ENCODE assay signal across 9 mouse cellular contexts in genomic region chr8:83609086-83609485, GRCm38 (mm10). TPM values are rescaled to one million over a fixed set of nuclear protein-coding genes. Genes with fewer than 3 reads are reported as not detected.
DNase-seq lines count a peak whose midpoint lies in the region; ATAC-seq lines count a peak whose summit lies in the region.
"Had no signal": no experiment of that assay in that cellular context is flagged by ENCODE, and none has a peak within 500 bp of the region (broad histone marks: within the 10 kb centered on the region; RNA-seq: fewer than 3 reads in every experiment).

No protein-coding gene starts in this region.

- peak overlapping the region; percentile 80 for H3K9ac ChIP-seq in heart, embryonic 15.5 days
- H3K9ac ChIP-seq in hindbrain, embryonic 11.5 days (ENCODE audit: low read depth, low read length): peak overlapping the region; percentile 86
- peak overlapping the region; percentile 89 for H3K9ac ChIP-seq in midbrain, embryonic 13.5 days (replicated peaks)

- DNase-seq in heart, adult 8-10 months (ENCODE audit: low spot score): no peak
- DNase-seq in adipocyte (ENCODE audit: low spot score): peak; percentile 39
- DNase-seq in hindbrain, embryonic 11.5 days (ENCODE audit: low spot score): peak; percentile 17
- no peak for DNase-seq in left cerebral cortex, postnatal 14 days (ENCODE audit: low spot score in 2 of 2)
- DNase-seq in adrenal gland, postnatal 36 days: no peak
- no peak for DNase-seq in cerebellum, postnatal 4 days (ENCODE audit: low spot score in 2 of 2)

- ATAC-seq in heart, embryonic 15.5 days (replicated peaks; ENCODE audit: insufficient number of reproducible peaks, insufficient read depth, low FRiP score, low read depth): no peak
- no peak for ATAC-seq in hindbrain, embryonic 11.5 days (ENCODE audit: low FRiP score)
- ATAC-seq in midbrain, embryonic 13.5 days: no peak

- H3K4me3 ChIP-seq in heart, embryonic 15.5 days: peak overlapping the region; percentile 71
- peak overlapping the region; percentile 83 for H3K4me3 ChIP-seq in hindbrain, embryonic 11.5 days (ENCODE audit: low read depth, low read length)
- H3K4me3 ChIP-seq in midbrain, embryonic 13.5 days (replicated peaks): peak overlapping the region; percentile 80

- H3K4me2 ChIP-seq in heart, embryonic 15.5 days: peak overlapping the region; percentile 74
- H3K4me2 ChIP-seq in hindbrain, embryonic 11.5 days (replicated peaks; ENCODE audit: low read depth, low read length): peak overlapping the region; percentile 87
- peak overlapping the region; percentile 92 for H3K4me2 ChIP-seq in midbrain, embryonic 13.5 days (replicated peaks)

- no peaks in the 10 kb centered on the region for H3K27me3 ChIP-seq in heart, embryonic 15.5 days
- no peaks in the 10 kb centered on the region for H3K27me3 ChIP-seq in hindbrain, embryonic 11.5 days (ENCODE audit: control insufficient read depth, insufficient read depth, low read length)
- H3K27me3 ChIP-seq in midbrain, embryonic 13.5 days: no peaks in the 10 kb centered on the region
- H3K27me3 ChIP-seq: Patski had no signal

- peaks cover 33% of the 10 kb centered on the region for H3K36me3 ChIP-seq in heart, embryonic 15.5 days
- H3K36me3 ChIP-seq in hindbrain, embryonic 11.5 days (ENCODE audit: control insufficient read depth, insufficient read depth, low read length): peaks cover 14% of the 10 kb centered on the region
- H3K36me3 ChIP-seq in midbrain, embryonic 13.5 days: peaks cover 41% of the 10 kb centered on the region

- intact Hi-C loops in left cerebral cortex, postnatal 14 days (cut with DNase I): no loop called here

- 22% methylated on average over 9 of the region's 9 CpGs for WGBS in heart, embryonic 15.5 days
- WGBS in hindbrain, embryonic 11.5 days: 41% methylated on average over 9 of the region's 9 CpGs
- WGBS in midbrain, embryonic 13.5 days: 38% methylated on average over 9 of the region's 9 CpGs

- no peaks in the 10 kb centered on the region for H3K9me3 ChIP-seq in heart, embryonic 15.5 days (replicated peaks)
- H3K9me3 ChIP-seq in hindbrain, embryonic 11.5 days (ENCODE audit: control insufficient read depth, low read length): no peaks in the 10 kb centered on the region
- H3K9me3 ChIP-seq in midbrain, embryonic 13.5 days: no peaks in the 10 kb centered on the region

- H3K4me1 ChIP-seq in heart, embryonic 15.5 days (replicated peaks): peaks cover 26% of the 10 kb centered on the region
- H3K4me1 ChIP-seq in hindbrain, embryonic 11.5 days (replicated peaks; ENCODE audit: control insufficient read depth, insufficient read depth, low read length): peaks cover 7% of the 10 kb centered on the region
- H3K4me1 ChIP-seq in midbrain, embryonic 13.5 days (replicated peaks): peaks cover 31% of the 10 kb centered on the region

- H3K27ac ChIP-seq in heart, embryonic 15.5 days: peak overlapping the region; percentile 97
- H3K27ac ChIP-seq in hindbrain, embryonic 11.5 days (ENCODE audit: low read depth, low read length): peak overlapping the region; percentile 94; the same call in 1 of the 2 replicates
- H3K27ac ChIP-seq in midbrain, embryonic 13.5 days: peak overlapping the region; percentile 97

RNA-seq across cellular contexts. Expression of gene Dnajb1, which starts 1.1 kb away (rescaled TPM):
- polyA plus RNA-seq in heart, embryonic 15.5 days (2015; fragmentation: Nextera tagmentation; extraction: Ambion mirVana): 36.7 and 47.2 TPM in 2 replicates
- 10 to 100 TPM; 11.0 to 14.2 (median 12.6) TPM for total RNA-seq in heart, adult 8-10 months (2022)
- polyA plus RNA-seq in hindbrain, embryonic 11.5 days (2014; fragmentation: Nextera tagmentation; extraction: Ambion mirVana): 66.1 and 66.7 TPM in 2 replicates
- polyA plus RNA-seq in midbrain, embryonic 13.5 days (2015; fragmentation: Nextera tagmentation; extraction: Ambion mirVana): 56.6 and 61.5 TPM in 2 replicates
- total RNA-seq in left cerebral cortex, postnatal 14 days (2021): 10 to 100 TPM; 38.4 to 40.0 TPM
- total RNA-seq in adrenal gland, postnatal 36 days (2021): 10 to 100 TPM; 38.5 to 57.2 TPM

RNA-seq across cellular contexts. Expression of gene Tecr, which starts 1.3 kb away (rescaled TPM):
- polyA plus RNA-seq in heart, embryonic 15.5 days (2015; fragmentation: Nextera tagmentation; extraction: Ambion mirVana): 349 and 431 TPM in 2 replicates
- total RNA-seq in heart, adult 8-10 months (2022): 100 to 1,000 TPM; 539 to 688 (median 589) TPM
- polyA plus RNA-seq in hindbrain, embryonic 11.5 days (2014; fragmentation: Nextera tagmentation; extraction: Ambion mirVana): 732 and 754 TPM in 2 replicates
- 820 and 847 TPM in 2 replicates for polyA plus RNA-seq in midbrain, embryonic 13.5 days (2015; fragmentation: Nextera tagmentation; extraction: Ambion mirVana)
- total RNA-seq in left cerebral cortex, postnatal 14 days (2021): 100 to 1,000 TPM; 587 to 600 TPM
- 100 to 1,000 TPM; 450 to 470 TPM for total RNA-seq in adrenal gland, postnatal 36 days (2021)

RNA-seq across cellular contexts. Expression of gene Ndufb7, which starts 42.6 kb away (rescaled TPM):
- 537 and 672 TPM in 2 replicates for polyA plus RNA-seq in heart, embryonic 15.5 days (2015; fragmentation: Nextera tagmentation; extraction: Ambion mirVana)
- 100 to 1,000 TPM; 561 to 765 (median 683) TPM for total RNA-seq in heart, adult 8-10 months (2022)
- 358 and 366 TPM in 2 replicates for polyA plus RNA-seq in hindbrain, embryonic 11.5 days (2014; fragmentation: Nextera tagmentation; extraction: Ambion mirVana)
- polyA plus RNA-seq in midbrain, embryonic 13.5 days (2015; fragmentation: Nextera tagmentation; extraction: Ambion mirVana): 380 and 382 TPM in 2 replicates
- total RNA-seq in left cerebral cortex, postnatal 14 days (2021): 100 to 1,000 TPM; 141 to 147 TPM
- 100 to 1,000 TPM; 218 to 228 TPM for total RNA-seq in adrenal gland, postnatal 36 days (2021)

RNA-seq across cellular contexts. Expression of gene Gipc1, which starts 43.4 kb away (rescaled TPM):
- polyA plus RNA-seq in heart, embryonic 15.5 days (2015; fragmentation: Nextera tagmentation; extraction: Ambion mirVana): 127 and 141 TPM in 2 replicates
- total RNA-seq in heart, adult 8-10 months (2022): 10 to 100 TPM; 21.4 to 25.1 (median 23.3) TPM
- polyA plus RNA-seq in hindbrain, embryonic 11.5 days (2014; fragmentation: Nextera tagmentation; extraction: Ambion mirVana): 176 and 182 TPM in 2 replicates
- polyA plus RNA-seq in midbrain, embryonic 13.5 days (2015; fragmentation: Nextera tagmentation; extraction: Ambion mirVana): 164 and 172 TPM in 2 replicates
- total RNA-seq in left cerebral cortex, postnatal 14 days (2021): 100 to 1,000 TPM; 104 to 109 TPM
- total RNA-seq in adrenal gland, postnatal 36 days (2021): 10 to 100 TPM; 37.8 to 44.0 TPM

RNA-seq across cellular contexts. Expression of gene Ptger1, which starts 57.4 kb away (rescaled TPM):
- 0.45 and 0.84 TPM in 2 replicates for polyA plus RNA-seq in heart, embryonic 15.5 days (2015; fragmentation: Nextera tagmentation; extraction: Ambion mirVana)
- total RNA-seq in heart, adult 8-10 months (2022): under 1 TPM; 0.17 to 0.57 (median 0.26) TPM
- polyA plus RNA-seq in hindbrain, embryonic 11.5 days (2014; fragmentation: Nextera tagmentation; extraction: Ambion mirVana): 0.49 and 1.0 TPM in 2 replicates
- polyA plus RNA-seq in midbrain, embryonic 13.5 days (2015; fragmentation: Nextera tagmentation; extraction: Ambion mirVana): 0.75 and 0.81 TPM in 2 replicates
- 1 to 10 TPM; 1.4 to 1.5 TPM for total RNA-seq in left cerebral cortex, postnatal 14 days (2021)
- 1 to 10 TPM in 1 of 2 experiments, under 1 TPM in 1; 0.63 to 2.2 TPM for total RNA-seq in adrenal gland, postnatal 36 days (2021)

Comparison
In these comparisons a context has a peak if more than half of its experiments do, and no peak if none do; other contexts are left out.
1. DNase-seq: peak in adipocyte (single experiment) and hindbrain, embryonic 11.5 days (single experiment); none in heart, adult 8-10 months (single experiment), left cerebral cortex, postnatal 14 days (0 of 2), adrenal gland, postnatal 36 days (0 of 2) and cerebellum, postnatal 4 days (0 of 2).
2. Peak in every context shown above with its lines, with median percentiles within 50 percentile points of each other: H3K27ac ChIP-seq, H3K4me2 ChIP-seq, H3K4me3 ChIP-seq and H3K9ac ChIP-seq.